Mouse (Mus musculus) mouse trophoblast stem cell (cell line): ENCODE results near the gene Usp53.

Experiments used
- in situ Hi-C, 2 experiments: fragments of 300-500 bp; cut with MseI, MboI; formaldehyde crosslinking; loops; 2 replicates in 1 of 2; 3 replicates in 1 of 2; pipeline ENCODE4 v1.15.1; 2025

The Usp53 gene

GRCm38 (mm10) chr3:122984249-122985182 is at the start of gene Usp53:
Gene Usp53, minus strand, starts transcription at chr3:122984510.
- in situ Hi-C loops: no loop called here

- in situ Hi-C loops: no loop called here
Measured at GRCm38 (mm10) chr3:123033804-123034203, 49.5 kb upstream of the Usp53 start.

- in situ Hi-C loops: no loop called here
Measured at GRCm38 (mm10) chr3:123025634-123026033, 41.3 kb upstream of the Usp53 start.

- in situ Hi-C loops: no loop called here
Measured at GRCm38 (mm10) chr3:123024496-123025234, 40.4 kb upstream of the Usp53 start.

- in situ Hi-C loops: no loop called here
Measured at GRCm38 (mm10) chr3:123018792-123019191, 34.5 kb upstream of the Usp53 start.

GRCm38 (mm10) chr3:123013476-123013875 is 29.2 kb upstream of the Usp53 start:
- in situ Hi-C loops: no loop called here

GRCm38 (mm10) chr3:123009417-123009816 is 25.1 kb upstream of the Usp53 start:
- in situ Hi-C loops: no loop called here

- in situ Hi-C loops: no loop called here
Measured at GRCm38 (mm10) chr3:123007386-123007785, 23.1 kb upstream of the Usp53 start.

GRCm38 (mm10) chr3:123001053-123001452 is 16.7 kb upstream of the Usp53 start:
- in situ Hi-C loops: no loop called here

- in situ Hi-C loops: no loop called here
Measured at GRCm38 (mm10) chr3:122998511-122998910, 14.2 kb upstream of the Usp53 start.

- in situ Hi-C loops: no loop called here
Measured at GRCm38 (mm10) chr3:122996968-122997367, 12.7 kb upstream of the Usp53 start.

GRCm38 (mm10) chr3:122986906-122987305 is 2.6 kb upstream of the Usp53 start:
- in situ Hi-C loops: no loop called here

GRCm38 (mm10) chr3:122986386-122986785 is 2.1 kb upstream of the Usp53 start:
- in situ Hi-C loops: no loop called here

GRCm38 (mm10) chr3:122985183-122985944 is 1.1 kb upstream of the Usp53 start:
- in situ Hi-C loops: no loop called here

- in situ Hi-C loops: no loop called here
Measured at GRCm38 (mm10) chr3:122983849-122984248, 461 bp downstream of the Usp53 start.

GRCm38 (mm10) chr3:122975964-122976363 is 8.3 kb downstream of the Usp53 start:
- in situ Hi-C loops: no loop called here

- in situ Hi-C loops: no loop called here
Measured at GRCm38 (mm10) chr3:122975363-122975762, 8.9 kb downstream of the Usp53 start.

- in situ Hi-C loops: loop anchor here in 1 of 2 experiments (25.0 kb wide), 1 partner anchor 337 kb away; no protein-coding TSS in a partner anchor
Measured at GRCm38 (mm10) chr3:122974833-122975232, 9.5 kb downstream of the Usp53 start.

- in situ Hi-C loops: loop anchor here in 1 of 2 experiments (25.0 kb wide), 1 partner anchor 340 kb away; no protein-coding TSS in a partner anchor
Measured at GRCm38 (mm10) chr3:122972126-122972822, 12.0 kb downstream of the Usp53 start.

- in situ Hi-C loops: loop anchor here in 1 of 2 experiments (10.0 to 25.0 kb wide), 2 partner anchors 136 to 344 kb away; no protein-coding TSS in a partner anchor
Measured at GRCm38 (mm10) chr3:122968391-122968790, 15.9 kb downstream of the Usp53 start.

GRCm38 (mm10) chr3:122964301-122964700 is 20.0 kb downstream of the Usp53 start:
- in situ Hi-C loops: loop anchor here in 1 of 2 experiments (10.0 to 25.0 kb wide), 2 partner anchors 140 to 348 kb away; no protein-coding TSS in a partner anchor
